Mouse (Mus musculus): ENCODE data around the gene Cfap43.

Cfap43 gene

GRCm38 (mm10) chr19:47713457-47713856 lies 205.6 kb downstream of the Cfap43 start:
- no peak for DNase-seq (ENCODE audit: extremely low spot score, low spot score)

- DNase-seq (ENCODE audit: extremely low spot score, low spot score): no peak
Measured at GRCm38 (mm10) chr19:47710376-47710775, 208.7 kb downstream of the Cfap43 start.

GRCm38 (mm10) chr19:47705772-47706309 lies 213.2 kb downstream of the Cfap43 start:
- no peak for DNase-seq (ENCODE audit: extremely low spot score, low spot score)

GRCm38 (mm10) chr19:47705080-47705771 lies 213.9 kb downstream of the Cfap43 start:
- no peak for DNase-seq (ENCODE audit: extremely low spot score, low spot score)

- no peak for DNase-seq (ENCODE audit: extremely low spot score, low spot score)
Measured at GRCm38 (mm10) chr19:47700509-47700908, 218.6 kb downstream of the Cfap43 start.

GRCm38 (mm10) chr19:47699743-47700142 lies 219.3 kb downstream of the Cfap43 start:
- DNase-seq (ENCODE audit: extremely low spot score, low spot score): no peak

- no peak for DNase-seq (ENCODE audit: extremely low spot score, low spot score)
Measured at GRCm38 (mm10) chr19:47698266-47698665, 220.8 kb downstream of the Cfap43 start.

- no peak for DNase-seq (ENCODE audit: extremely low spot score, low spot score)
Measured at GRCm38 (mm10) chr19:47697067-47697466, 222.0 kb downstream of the Cfap43 start.

GRCm38 (mm10) chr19:47696411-47696810 lies 222.7 kb downstream of the Cfap43 start:
- no peak for DNase-seq (ENCODE audit: extremely low spot score, low spot score)

GRCm38 (mm10) chr19:47695725-47696124 lies 223.4 kb downstream of the Cfap43 start:
- no peak for DNase-seq (ENCODE audit: extremely low spot score, low spot score)

- no peak for DNase-seq (ENCODE audit: extremely low spot score, low spot score)
Measured at GRCm38 (mm10) chr19:47691994-47692393, 227.1 kb downstream of the Cfap43 start, which contains the start of gene Col17a1. Col17a1 (minus strand) TSS chr19:47692094.

GRCm38 (mm10) chr19:47689592-47689991 lies 229.5 kb downstream of the Cfap43 start:
- DNase-seq (ENCODE audit: extremely low spot score, low spot score): no peak
